Mouse (Mus musculus) liver, adult 2 months (tissue): ENCODE measurements at regions not wholly inside any gene's neighbourhood (a gene's known extent, or its start where the extent isn't known, plus 50 kb on each side); places are given as distances from the start of the nearest gene placed in this dataset.

Source experiments
- CTCF ChIP-seq: fragments of 200-500 bp; IDR thresholded peaks from 2 replicates; pipeline ENCODE4 v1.5.1; 2011; ENCODE audit warnings: low read depth, low read length, control low read depth
- POLR2A ChIP-seq: fragments of 200-500 bp; IDR thresholded peaks from 2 replicates; pipeline ENCODE4 v1.6.1; 2011; ENCODE audit warnings: low read length, control low read depth; ENCODE audit not compliant: insufficient read depth; ENCODE audit errors: extremely low read depth

GRCm38 (mm10) chr16:72194320-72194719 is 113.8 kb upstream of the Robo1 start:
- TF ChIP-seq POLR2A (no peak), CTCF (no peak)
